ENCODE assay signal across 7 mouse cellular contexts in genomic region chr2:25621229-25622200, GRCm38 (mm10). TPM values are rescaled to one million over a fixed set of nuclear protein-coding genes. Genes with fewer than 3 reads are reported as not detected.
DNase-seq lines count a peak whose midpoint lies in the region; ATAC-seq lines count a peak whose summit lies in the region.

Gene Tmem141, minus strand, starts transcription at chr2:25622005.

- peaks cover 13% of the 10 kb centered on the region for H3K27me3 ChIP-seq in embryonic facial prominence, embryonic 11.5 days (ENCODE audit: control insufficient read depth, insufficient read depth, low read length)
- H3K27me3 ChIP-seq in limb, embryonic 11.5 days (ENCODE audit: control insufficient read depth, insufficient read depth, low read length): peaks cover 16% of the 10 kb centered on the region
- H3K27me3 ChIP-seq in midbrain, embryonic 14.5 days (ENCODE audit: control insufficient read depth, insufficient read depth, low read length): peaks cover 14% of the 10 kb centered on the region; the same call in 1 of the 2 replicates

- peak within 1 kb of the TSS; percentile 36 for H3K4me3 ChIP-seq in embryonic facial prominence, embryonic 11.5 days (ENCODE audit: low read depth, low read length)
- peak within 1 kb of the TSS; percentile 42 for H3K4me3 ChIP-seq in limb, embryonic 11.5 days (ENCODE audit: low read depth, low read length)
- H3K4me3 ChIP-seq in midbrain, embryonic 14.5 days (replicated peaks; ENCODE audit: low read depth, low read length): peak within 1 kb of the TSS; percentile 47

- H3K9ac ChIP-seq in embryonic facial prominence, embryonic 11.5 days (replicated peaks; ENCODE audit: low read length): peak within 1 kb of the TSS; percentile 71
- H3K9ac ChIP-seq in limb, embryonic 11.5 days (ENCODE audit: low read length): peak within 1 kb of the TSS; percentile 49
- peak within 1 kb of the TSS; percentile 55 for H3K9ac ChIP-seq in midbrain, embryonic 14.5 days (replicated peaks; ENCODE audit: low read length)

- ATAC-seq in embryonic facial prominence, embryonic 11.5 days (replicated peaks; ENCODE audit: insufficient number of reproducible peaks, low FRiP score, low TSS enrichment, low read depth): peak; percentile 88
- peak; percentile 89 for ATAC-seq in granulocyte monocyte progenitor cell, adult 5-6 weeks (replicated peaks; ENCODE audit: poor library complexity, severe bottlenecking)
- peak; percentile 93 for ATAC-seq in limb, embryonic 11.5 days (ENCODE audit: insufficient number of reproducible peaks, low FRiP score, low TSS enrichment, low read depth)
- peak; percentile 94 for ATAC-seq in midbrain, embryonic 14.5 days (ENCODE audit: low FRiP score, low TSS enrichment)

- WGBS in embryonic facial prominence, embryonic 11.5 days: 6% methylated on average over 34 of the region's 34 CpGs
- WGBS in limb, embryonic 11.5 days: 6% methylated on average over 34 of the region's 34 CpGs
- WGBS in midbrain, embryonic 14.5 days: 7% methylated on average over 34 of the region's 34 CpGs

- peak within 1 kb of the TSS; percentile 71 for H3K4me2 ChIP-seq in embryonic facial prominence, embryonic 11.5 days (ENCODE audit: low read depth, low read length)
- peak within 1 kb of the TSS; percentile 64 for H3K4me2 ChIP-seq in limb, embryonic 11.5 days (ENCODE audit: low read depth, severe bottlenecking)
- peak within 1 kb of the TSS; percentile 76 for H3K4me2 ChIP-seq in midbrain, embryonic 14.5 days (ENCODE audit: low read length)

- H3K4me1 ChIP-seq in embryonic facial prominence, embryonic 11.5 days (ENCODE audit: control insufficient read depth, insufficient read depth, low read length): no peaks in the 10 kb centered on the region
- no peaks in the 10 kb centered on the region for H3K4me1 ChIP-seq in limb, embryonic 11.5 days (ENCODE audit: control insufficient read depth, insufficient read depth, low read length)
- peaks cover 5% of the 10 kb centered on the region; the same call in 1 of the 2 replicates for H3K4me1 ChIP-seq in midbrain, embryonic 14.5 days (ENCODE audit: control insufficient read depth, insufficient read depth, low read length)

- H3K9me3 ChIP-seq in embryonic facial prominence, embryonic 11.5 days (replicated peaks; ENCODE audit: control insufficient read depth, low read length): no peaks in the 10 kb centered on the region
- no peaks in the 10 kb centered on the region for H3K9me3 ChIP-seq in limb, embryonic 11.5 days (ENCODE audit: control insufficient read depth, low read length)
- no peaks in the 10 kb centered on the region for H3K9me3 ChIP-seq in midbrain, embryonic 14.5 days (ENCODE audit: control insufficient read depth, low read length)

- DNase-seq in adrenal gland, postnatal 14 days: peak; percentile 97
- peak; percentile 85 for DNase-seq in embryonic facial prominence, embryonic 11.5 days (ENCODE audit: low spot score)
- DNase-seq in kidney, adult 18-20 months: peak; percentile 90
- peak; percentile 84 for DNase-seq in limb, embryonic 11.5 days (ENCODE audit: low spot score)
- peak; percentile 91 for DNase-seq in midbrain, embryonic 14.5 days
- DNase-seq in spleen, adult 18-20 months: peak; percentile 65 to 71

- H3K36me3 ChIP-seq in embryonic facial prominence, embryonic 11.5 days (replicated peaks; ENCODE audit: control insufficient read depth, insufficient read depth, low read depth, low read length): no peaks in the 10 kb centered on the region
- H3K36me3 ChIP-seq in limb, embryonic 11.5 days (ENCODE audit: control insufficient read depth, insufficient read depth, low read length): no peaks in the 10 kb centered on the region
- no peaks in the 10 kb centered on the region for H3K36me3 ChIP-seq in midbrain, embryonic 14.5 days (ENCODE audit: control insufficient read depth, insufficient read depth, low read length)

- no peak within 1 kb of the TSS for H3K27ac ChIP-seq in embryonic facial prominence, embryonic 11.5 days (replicated peaks; ENCODE audit: low read depth, low read length)
- no peak within 1 kb of the TSS for H3K27ac ChIP-seq in limb, embryonic 11.5 days (replicated peaks; ENCODE audit: low read depth, low read length)
- H3K27ac ChIP-seq in midbrain, embryonic 14.5 days (replicated peaks; ENCODE audit: low read depth, low read length): peak within 1 kb of the TSS; percentile 70

RNA-seq across cellular contexts. Expression of gene Tmem141, which starts in this region (rescaled TPM):
- 30.5 and 33.1 TPM in 2 replicates for total RNA-seq in adrenal gland, postnatal 14 days (2021)
- 17.5 and 18.7 TPM in 2 replicates for polyA plus RNA-seq in embryonic facial prominence, embryonic 11.5 days (2014; fragmentation: Nextera tagmentation; extraction: Ambion mirVana)
- total RNA-seq in granulocyte monocyte progenitor cell, adult 5-6 weeks (2014; fragmentation: Nextera tagmentation): 11.4 and 27.3 TPM in 2 replicates
- 25.0 and 31.5 TPM in 2 replicates for total RNA-seq in granulocyte monocyte progenitor cell, adult 5-6 weeks (2017)
- 18.7 and 20.7 TPM in 2 replicates for polyA plus RNA-seq in limb, embryonic 11.5 days (2014; fragmentation: Nextera tagmentation; extraction: Ambion mirVana)
- 38.4 and 46.5 TPM in 2 replicates for polyA plus RNA-seq in midbrain, embryonic 14.5 days (2014; fragmentation: Nextera tagmentation; extraction: Ambion mirVana)
